Mouse (Mus musculus): ENCODE results near the gene Man1a2.

GRCm38 (mm10) chr3:100670412-100670811 lies 14.9 kb downstream of the Man1a2 start:
- TF ChIP-seq POLR2AphosphoS2 (IDR thresholded peaks at IDR 0.05; ENCODE audit: insufficient read length, low read depth), result no peak
- no peak for TF ChIP-seq POLR2A (IDR thresholded peaks at IDR 0.05; ENCODE audit: insufficient read length, low read depth)
- TF ChIP-seq E2F4 (IDR thresholded peaks at IDR 0.05; ENCODE audit: insufficient read depth), result no peak
- no peak for TF ChIP-seq TCF3 (IDR thresholded peaks at IDR 0.05; ENCODE audit: insufficient read length, low read depth)
- TF ChIP-seq MYOG (IDR thresholded peaks at IDR 0.05; ENCODE audit: control insufficient read depth in 1 of 3, insufficient read depth in 1 of 3, insufficient read length in 2 of 3, low read depth in 2 of 3), result no peak
- TF ChIP-seq TCF12 (IDR thresholded peaks at IDR 0.05; ENCODE audit: insufficient read depth, poor library complexity, severe bottlenecking), result no peak
- TF ChIP-seq MAX (IDR thresholded peaks at IDR 0.05; ENCODE audit: low read depth), result no peak
- no peak for TF ChIP-seq USF1 (IDR thresholded peaks at IDR 0.05; ENCODE audit: low read depth)
- no peak for TF ChIP-seq CEBPB (IDR thresholded peaks at IDR 0.05; ENCODE audit: insufficient read depth, poor library complexity, severe bottlenecking)
- TF ChIP-seq SRF (IDR thresholded peaks at IDR 0.05; ENCODE audit: control insufficient read depth, insufficient read length, low read depth), result no peak
- no peak for TF ChIP-seq MYOD1 (IDR thresholded peaks at IDR 0.05; ENCODE audit: control insufficient read depth in 1 of 3, insufficient read length in 2 of 3, low read depth in 2 of 3)
